Mouse (Mus musculus): ENCODE measurements around the gene Ndufaf8.

Gene Ndufaf8

DNA sequence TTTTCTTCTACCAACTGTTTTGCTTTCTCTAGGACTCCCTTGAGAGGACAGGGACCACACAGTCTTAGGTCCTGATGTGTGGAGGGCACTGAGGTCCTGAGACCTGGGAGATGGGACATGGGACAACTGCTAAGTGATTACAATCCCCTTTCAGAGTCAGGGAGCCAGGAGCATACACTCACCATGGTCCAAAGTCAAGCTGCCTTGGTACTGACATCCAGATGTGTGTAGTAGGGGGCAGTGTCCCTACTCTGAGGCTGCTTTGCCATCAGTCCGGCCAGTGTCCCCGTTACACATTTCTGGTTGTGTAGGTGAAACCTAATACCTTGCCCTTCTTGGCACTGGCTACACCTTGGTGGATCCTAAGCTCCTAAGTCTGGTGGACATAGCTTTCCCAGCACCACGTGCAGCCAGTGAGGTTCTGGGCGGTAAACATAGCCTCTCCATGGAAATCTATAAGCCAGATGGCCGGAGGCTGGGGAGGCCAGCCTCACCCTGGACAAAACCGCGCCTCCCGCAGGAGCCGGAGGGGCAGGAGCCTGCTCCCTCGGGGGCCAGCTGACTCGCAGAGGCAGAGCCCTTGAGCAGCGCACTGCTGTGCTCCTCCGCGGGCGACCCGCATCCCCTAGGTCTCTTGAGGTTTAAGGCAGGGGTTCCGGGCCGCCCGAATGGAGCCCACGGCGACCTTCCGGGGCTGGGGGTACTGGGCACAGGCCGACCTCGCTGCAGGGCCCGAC, 12.7 kb upstream of the Ndufaf8 start:
- no peak for DNase-seq (ENCODE audit: extremely low spot score, low read depth, low spot score)

- peak; percentile 83 for DNase-seq (ENCODE audit: extremely low spot score, low read depth, low spot score)
These were observed 12.0 kb upstream of the Ndufaf8 start, which contains the start of gene Cep131 for GRCm38 (mm10) chr11:120086702-120087152. Gene Cep131, minus strand, starts transcription at chr11:120086827.

GRCm38 (mm10) chr11:120090661-120091060, 8.1 kb upstream of the Ndufaf8 start:
- DNase-seq (ENCODE audit: extremely low spot score, low read depth, low spot score), result no peak

GRCm38 (mm10) chr11:120092817-120093591, 5.7 kb upstream of the Ndufaf8 start:
- DNase-seq (ENCODE audit: extremely low spot score, low read depth, low spot score), result no peak

- DNase-seq (ENCODE audit: extremely low spot score, low read depth, low spot score), result peak; percentile 78
These were observed 2.3 kb downstream of the Ndufaf8 start for GRCm38 (mm10) chr11:120101036-120101435.

GRCm38 (mm10) chr11:120103431-120103997, 4.8 kb downstream of the Ndufaf8 start:
- DNase-seq (ENCODE audit: extremely low spot score, low read depth, low spot score), result no peak

DNA sequence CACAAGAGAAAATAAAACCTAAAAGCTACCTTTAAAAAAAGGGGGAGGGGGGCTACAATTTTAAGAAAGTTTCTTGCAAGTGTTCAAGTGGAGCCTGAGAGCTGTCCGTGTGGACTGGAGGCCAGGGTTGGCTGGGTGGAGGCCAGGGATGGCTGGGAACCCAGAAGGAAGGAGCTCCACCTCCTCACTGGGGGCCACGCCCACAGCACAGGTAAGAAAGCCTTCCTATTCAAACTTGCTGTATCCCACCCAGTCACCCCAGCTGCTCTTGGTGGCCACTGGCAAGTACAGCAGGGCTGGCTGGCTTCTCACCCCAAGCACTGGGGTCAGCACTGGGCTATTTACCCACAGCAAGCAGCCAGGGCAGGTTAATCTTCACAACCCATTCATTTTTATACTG, 8.3 kb downstream of the Ndufaf8 start:
- no peak for DNase-seq (ENCODE audit: extremely low spot score, low read depth, low spot score)

- DNase-seq (ENCODE audit: extremely low spot score, low read depth, low spot score), result no peak
These were observed 9.1 kb downstream of the Ndufaf8 start for GRCm38 (mm10) chr11:120107796-120108195.

DNA sequence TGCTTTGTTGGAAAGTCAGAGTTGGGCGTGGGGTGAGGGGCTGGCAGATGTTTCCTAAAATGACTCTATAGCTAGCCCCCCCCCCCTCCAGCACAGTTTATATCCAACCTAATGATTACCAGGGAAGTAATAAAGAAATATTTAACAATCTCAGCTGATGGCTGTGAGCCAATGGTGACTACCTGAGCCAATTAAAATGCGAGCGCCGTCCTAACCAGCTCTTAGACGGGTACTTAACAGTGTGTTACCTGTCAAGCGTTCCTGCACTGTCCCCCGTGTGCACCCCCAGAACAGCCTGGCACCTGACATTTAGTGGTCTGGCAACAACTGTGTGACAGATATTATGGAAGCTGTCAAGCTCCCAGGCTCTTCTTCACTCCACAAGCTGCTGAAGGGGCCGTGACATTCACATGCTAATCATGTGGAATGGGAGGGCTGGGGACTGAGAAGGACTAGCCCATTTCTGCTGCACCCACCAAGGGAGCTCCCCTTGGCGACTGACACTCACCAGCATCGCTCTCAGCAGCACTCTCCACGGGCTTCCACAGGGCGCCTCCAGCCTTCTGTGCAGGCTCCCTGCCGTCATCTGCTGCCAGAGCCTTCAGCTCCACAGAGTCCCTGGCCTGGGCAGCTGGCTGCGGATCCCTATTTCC, 11.0 kb downstream of the Ndufaf8 start:
- DNase-seq (ENCODE audit: extremely low spot score, low read depth, low spot score), result no peak

DNA sequence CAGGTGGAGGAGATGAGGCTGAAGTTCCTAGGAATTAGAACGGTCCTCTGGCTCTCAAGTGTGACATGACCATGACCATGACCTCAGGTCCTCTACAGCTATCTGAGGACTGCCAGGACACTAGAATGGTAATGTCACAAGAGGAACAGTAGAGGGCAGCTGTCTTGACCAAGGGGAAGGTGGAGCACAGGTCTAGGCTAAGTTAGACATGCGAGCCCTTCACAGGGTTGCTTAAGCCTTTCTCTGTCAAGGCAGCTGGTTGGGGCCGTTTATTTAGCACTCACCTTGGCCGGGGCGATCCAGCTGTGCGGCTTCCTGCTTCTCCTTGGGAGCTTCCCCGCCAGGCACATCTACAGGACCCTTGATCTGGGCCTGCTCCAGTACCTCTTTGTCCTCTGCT, 11.8 kb downstream of the Ndufaf8 start:
- DNase-seq (ENCODE audit: extremely low spot score, low read depth, low spot score), result no peak

DNA sequence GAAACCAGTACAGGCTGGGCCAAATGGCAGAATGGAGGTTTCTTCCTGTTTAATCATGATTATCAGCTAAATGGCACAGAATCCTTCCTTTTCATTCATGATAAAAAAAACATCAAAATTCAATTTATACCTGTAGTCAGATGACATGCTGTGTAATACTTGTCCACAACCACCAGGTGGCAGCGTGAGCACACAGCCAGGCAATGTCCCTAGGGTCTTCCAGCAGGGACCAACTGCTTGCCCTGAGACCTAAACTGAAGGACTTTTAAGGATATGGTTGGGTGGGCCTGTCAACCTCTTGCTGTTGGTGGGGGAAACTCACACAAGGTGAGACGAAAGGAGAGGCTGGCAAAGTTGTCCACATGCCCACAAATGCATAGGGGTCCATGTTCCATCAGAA, 12.3 kb downstream of the Ndufaf8 start:
- no peak for DNase-seq (ENCODE audit: extremely low spot score, low read depth, low spot score)

- no peak for DNase-seq (ENCODE audit: extremely low spot score, low read depth, low spot score)
These were observed 13.4 kb downstream of the Ndufaf8 start for GRCm38 (mm10) chr11:120112136-120112535.

DNA sequence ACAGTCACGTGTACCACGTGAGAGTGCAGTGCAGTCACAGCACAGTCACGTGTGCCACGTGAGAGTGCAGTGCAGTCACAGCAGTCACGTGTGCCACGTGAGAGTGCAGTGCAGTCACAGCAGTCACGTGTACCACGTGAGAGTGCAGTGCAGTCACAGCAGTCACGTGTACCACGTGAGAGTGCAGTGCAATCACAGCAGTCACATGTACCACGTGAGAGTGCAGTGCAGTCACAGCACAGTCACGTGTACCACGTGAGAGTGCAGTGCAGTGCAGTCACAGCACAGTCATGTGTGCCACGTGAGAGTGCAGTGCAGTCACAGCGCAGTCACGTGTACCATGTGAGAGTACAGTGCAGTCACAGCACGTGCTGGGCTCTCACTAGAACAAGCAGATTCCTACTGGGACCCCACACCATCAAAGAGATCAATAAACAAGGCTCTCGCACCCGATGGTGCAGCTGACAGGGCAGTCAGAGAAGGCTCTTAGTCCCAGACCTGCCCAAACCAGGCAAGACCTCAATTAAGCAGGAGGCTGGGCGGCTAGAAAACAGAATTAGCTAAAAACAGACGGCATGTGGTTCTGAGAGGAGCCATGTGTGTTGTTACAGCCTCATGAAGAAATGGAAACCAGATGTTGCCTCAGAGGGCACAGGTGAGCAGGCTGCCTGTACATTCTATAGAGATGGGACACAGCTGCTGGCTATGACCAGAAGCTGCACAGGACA, 15.9 kb downstream of the Ndufaf8 start:
- DNase-seq (ENCODE audit: extremely low spot score, low read depth, low spot score), result peak; percentile 84

DNA sequence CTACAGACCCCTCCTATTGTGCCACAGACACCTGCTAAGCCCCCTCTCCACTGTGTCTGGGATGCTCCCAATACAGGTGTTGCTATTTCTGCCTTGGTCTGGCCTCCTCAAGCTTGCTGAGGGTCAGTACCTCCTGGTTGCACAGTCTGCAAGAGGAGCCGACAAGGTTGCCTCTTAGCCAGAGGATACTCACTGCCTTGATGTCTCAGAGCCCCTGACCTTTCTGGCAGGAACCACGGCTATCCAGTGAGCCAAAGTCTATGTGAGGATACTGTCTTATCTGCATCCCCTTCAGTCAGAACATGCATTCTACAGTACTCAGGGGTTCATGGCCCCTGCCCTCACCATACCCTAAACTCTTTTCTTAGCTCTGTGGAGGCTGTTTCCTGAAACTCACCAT, 18.9 kb downstream of the Ndufaf8 start:
- no peak for DNase-seq (ENCODE audit: extremely low spot score, low read depth, low spot score)

GRCm38 (mm10) chr11:120119108-120119507, 20.4 kb downstream of the Ndufaf8 start:
- no peak for DNase-seq (ENCODE audit: extremely low spot score, low read depth, low spot score)

- DNase-seq (ENCODE audit: extremely low spot score, low read depth, low spot score), result no peak
These were observed 21.3 kb downstream of the Ndufaf8 start for GRCm38 (mm10) chr11:120119936-120120541.

- DNase-seq (ENCODE audit: extremely low spot score, low read depth, low spot score), result no peak
These were observed 22.1 kb downstream of the Ndufaf8 start for GRCm38 (mm10) chr11:120120642-120121420.

- DNase-seq (ENCODE audit: extremely low spot score, low read depth, low spot score), result no peak
These were observed 23.4 kb downstream of the Ndufaf8 start for GRCm38 (mm10) chr11:120122126-120122525.

GRCm38 (mm10) chr11:120126845-120127244, 28.1 kb downstream of the Ndufaf8 start:
- no peak for DNase-seq (ENCODE audit: extremely low spot score, low read depth, low spot score)

Data from hindlimb bud, embryonic 11.5 days (tissue).